Mouse (Mus musculus): ENCODE data around the gene Clcc1. TPM values are rescaled to one million over a fixed set of nuclear protein-coding genes. Genes with fewer than 3 reads are reported as not detected.
"Not testable (repeated sequence)": the region's sequence is repeated elsewhere in the genome, so short reads cannot be mapped to it uniquely, and the experiment has no call there.

Gene Clcc1
- 43.5 and 50.5 TPM in 2 replicates for polyA plus RNA-seq (2012; rRNA removed)

GRCm38 (mm10) chr3:108653710-108654379, at the start of gene Clcc1:
TSS of gene Clcc1 (plus strand) at chr3:108653913.
- under 1% methylated on average over 57 of the region's 57 CpGs for WGBS
- Histone ChIP-seq H3K4me3 (ENCODE audit: insufficient read depth, low read depth, low read length) (peak within 1 kb of the TSS; percentile 100), H3K36me3 (ENCODE audit: control insufficient read depth, insufficient read depth, low read length) (no peaks in the 10 kb centered on the region), H3K27me3 (replicated peaks; ENCODE audit: control insufficient read depth, insufficient read depth, low read length) (no peaks in the 10 kb centered on the region), H3K4me1 (ENCODE audit: control insufficient read depth, insufficient read depth, low read length) (peaks cover 9% of the 10 kb centered on the region), H3K27ac (ENCODE audit: insufficient read depth, low read depth, low read length) (peak within 1 kb of the TSS; percentile 95)
- TF ChIP-seq POLR2A (IDR thresholded peaks at IDR 0.05; ENCODE audit: low read depth, low read length), result peak; percentile 33
- no peak for TF ChIP-seq CTCF (conservative IDR thresholded peaks at IDR 0.05; ENCODE audit: insufficient read depth, insufficient read length, low read depth, low read length)
- peak; percentile 98 for DNase-seq

- 30% methylated on average over 3 of the region's 3 CpGs for WGBS
- TF ChIP-seq POLR2A (IDR thresholded peaks at IDR 0.05; ENCODE audit: low read depth, low read length), result no peak
- no peak for TF ChIP-seq CTCF (conservative IDR thresholded peaks at IDR 0.05; ENCODE audit: insufficient read depth, insufficient read length, low read depth, low read length)
- no peaks in the 10 kb centered on the region for H3K4me1 ChIP-seq (ENCODE audit: control insufficient read depth, insufficient read depth, low read length)
- H3K27ac ChIP-seq (ENCODE audit: insufficient read depth, low read depth, low read length), result no peak overlapping the region
- no peaks in the 10 kb centered on the region for H3K27me3 ChIP-seq (replicated peaks; ENCODE audit: control insufficient read depth, insufficient read depth, low read length)
- no peak for DNase-seq
- peaks cover 2% of the 10 kb centered on the region for H3K36me3 ChIP-seq (ENCODE audit: control insufficient read depth, insufficient read depth, low read length)
- H3K4me3 ChIP-seq (ENCODE audit: insufficient read depth, low read depth, low read length), result no peak overlapping the region
Observed at GRCm38 (mm10) chr3:108608906-108609305, 44.8 kb upstream of the Clcc1 start.

GRCm38 (mm10) chr3:108634761-108635160, 19.0 kb upstream of the Clcc1 start:
- Histone ChIP-seq H3K36me3 (ENCODE audit: control insufficient read depth, insufficient read depth, low read length) (peaks cover 2% of the 10 kb centered on the region), H3K27ac (ENCODE audit: insufficient read depth, low read depth, low read length) (no peak overlapping the region), H3K4me3 (ENCODE audit: insufficient read depth, low read depth, low read length) (no peak overlapping the region), H3K27me3 (replicated peaks; ENCODE audit: control insufficient read depth, insufficient read depth, low read length) (no peaks in the 10 kb centered on the region), H3K4me1 (ENCODE audit: control insufficient read depth, insufficient read depth, low read length) (no peaks in the 10 kb centered on the region)
- TF ChIP-seq CTCF (conservative IDR thresholded peaks at IDR 0.05; ENCODE audit: insufficient read depth, insufficient read length, low read depth, low read length) (no peak), POLR2A (IDR thresholded peaks at IDR 0.05; ENCODE audit: low read depth, low read length) (no peak)
- WGBS, result 92% methylated on average over 5 of the region's 5 CpGs
- DNase-seq, result no peak

GRCm38 (mm10) chr3:108639412-108639811, 14.3 kb upstream of the Clcc1 start:
- Histone ChIP-seq H3K4me1 (ENCODE audit: control insufficient read depth, insufficient read depth, low read length) (peaks cover 3% of the 10 kb centered on the region; the same call in 1 of the 2 replicates), H3K4me3 (ENCODE audit: insufficient read depth, low read depth, low read length) (no peak overlapping the region), H3K36me3 (ENCODE audit: control insufficient read depth, insufficient read depth, low read length) (peaks cover 2% of the 10 kb centered on the region; the same call in 1 of the 2 replicates), H3K27ac (ENCODE audit: insufficient read depth, low read depth, low read length) (no peak overlapping the region), H3K27me3 (replicated peaks; ENCODE audit: control insufficient read depth, insufficient read depth, low read length) (no peaks in the 10 kb centered on the region)
- 76% methylated on average over 4 of the region's 4 CpGs for WGBS
- TF ChIP-seq POLR2A (IDR thresholded peaks at IDR 0.05; ENCODE audit: low read depth, low read length) (no peak), CTCF (conservative IDR thresholded peaks at IDR 0.05; ENCODE audit: insufficient read depth, insufficient read length, low read depth, low read length) (peak; percentile 44)
- DNase-seq, result no peak

GRCm38 (mm10) chr3:108640998-108641397, 12.7 kb upstream of the Clcc1 start:
- WGBS, result 64% methylated on average over 4 of the region's 4 CpGs
- DNase-seq, result no peak
- H3K4me1 ChIP-seq (ENCODE audit: control insufficient read depth, insufficient read depth, low read length), result peaks cover 3% of the 10 kb centered on the region; the same call in 1 of the 2 replicates
- H3K27me3 ChIP-seq (replicated peaks; ENCODE audit: control insufficient read depth, insufficient read depth, low read length), result no peaks in the 10 kb centered on the region
- H3K36me3 ChIP-seq (ENCODE audit: control insufficient read depth, insufficient read depth, low read length), result no peaks in the 10 kb centered on the region; the same call in 1 of the 2 replicates
- no peak for TF ChIP-seq POLR2A (IDR thresholded peaks at IDR 0.05; ENCODE audit: low read depth, low read length)
- no peak for TF ChIP-seq CTCF (conservative IDR thresholded peaks at IDR 0.05; ENCODE audit: insufficient read depth, insufficient read length, low read depth, low read length)
- no peak overlapping the region for H3K4me3 ChIP-seq (ENCODE audit: insufficient read depth, low read depth, low read length)
- no peak overlapping the region for H3K27ac ChIP-seq (ENCODE audit: insufficient read depth, low read depth, low read length)

GRCm38 (mm10) chr3:108644856-108645255, 8.9 kb upstream of the Clcc1 start:
- H3K36me3 ChIP-seq (ENCODE audit: control insufficient read depth, insufficient read depth, low read length), result no peaks in the 10 kb centered on the region
- H3K4me3 ChIP-seq (ENCODE audit: insufficient read depth, low read depth, low read length), result no peak overlapping the region
- DNase-seq, result no peak
- no peaks in the 10 kb centered on the region for H3K27me3 ChIP-seq (replicated peaks; ENCODE audit: control insufficient read depth, insufficient read depth, low read length)
- no peak for TF ChIP-seq POLR2A (IDR thresholded peaks at IDR 0.05; ENCODE audit: low read depth, low read length)
- no peak for TF ChIP-seq CTCF (conservative IDR thresholded peaks at IDR 0.05; ENCODE audit: insufficient read depth, insufficient read length, low read depth, low read length)
- no peak overlapping the region for H3K27ac ChIP-seq (ENCODE audit: insufficient read depth, low read depth, low read length)
- WGBS, result 93% methylated on average over 3 of the region's 3 CpGs
- H3K4me1 ChIP-seq (ENCODE audit: control insufficient read depth, insufficient read depth, low read length), result peaks cover 3% of the 10 kb centered on the region; the same call in 1 of the 2 replicates

- peaks cover 1% of the 10 kb centered on the region; the same call in 1 of the 2 replicates for H3K4me1 ChIP-seq (ENCODE audit: control insufficient read depth, insufficient read depth, low read length)
- H3K4me3 ChIP-seq (ENCODE audit: insufficient read depth, low read depth, low read length), result no peak overlapping the region
- no peaks in the 10 kb centered on the region for H3K27me3 ChIP-seq (replicated peaks; ENCODE audit: control insufficient read depth, insufficient read depth, low read length)
- TF ChIP-seq POLR2A (IDR thresholded peaks at IDR 0.05; ENCODE audit: low read depth, low read length) (no peak), CTCF (conservative IDR thresholded peaks at IDR 0.05; ENCODE audit: insufficient read depth, insufficient read length, low read depth, low read length) (no peak)
- peak; percentile 7 for DNase-seq
- H3K36me3 ChIP-seq (ENCODE audit: control insufficient read depth, insufficient read depth, low read length), result no peaks in the 10 kb centered on the region
- H3K27ac ChIP-seq (ENCODE audit: insufficient read depth, low read depth, low read length), result no peak overlapping the region
- WGBS, result 61% methylated on average over 7 of the region's 7 CpGs
Observed at GRCm38 (mm10) chr3:108646036-108646435, 7.7 kb upstream of the Clcc1 start.

- 52% methylated on average over 5 of the region's 5 CpGs for WGBS
- H3K27me3 ChIP-seq (replicated peaks; ENCODE audit: control insufficient read depth, insufficient read depth, low read length); DNase-seq; H3K27ac ChIP-seq (ENCODE audit: insufficient read depth, low read depth, low read length); H3K4me3 ChIP-seq (ENCODE audit: insufficient read depth, low read depth, low read length); H3K4me1 ChIP-seq (ENCODE audit: control insufficient read depth, insufficient read depth, low read length); H3K36me3 ChIP-seq (ENCODE audit: control insufficient read depth, insufficient read depth, low read length): not testable (repeated sequence)
Observed at GRCm38 (mm10) chr3:108647681-108648080, 6.0 kb upstream of the Clcc1 start.
